Mouse (Mus musculus) T-helper 17 cell (primary cell): ENCODE results near the gene Mzt1.
"Not testable (repeated sequence)": the region's sequence is repeated elsewhere in the genome, so short reads cannot be mapped to it uniquely, and the experiment has no call there.

ENCODE experiments used
- in situ Hi-C, 2 experiments: fragments of 300-600 bp; cut with MboI, MseI; formaldehyde crosslinking; loops; 1 replicate in 1 of 2; 2 replicates in 1 of 2; pipeline ENCODE4 v1.15.1; 2025; ENCODE audit warnings: high pct_unique_total_duplicates in 2 of 2

The Mzt1 gene

DNA sequence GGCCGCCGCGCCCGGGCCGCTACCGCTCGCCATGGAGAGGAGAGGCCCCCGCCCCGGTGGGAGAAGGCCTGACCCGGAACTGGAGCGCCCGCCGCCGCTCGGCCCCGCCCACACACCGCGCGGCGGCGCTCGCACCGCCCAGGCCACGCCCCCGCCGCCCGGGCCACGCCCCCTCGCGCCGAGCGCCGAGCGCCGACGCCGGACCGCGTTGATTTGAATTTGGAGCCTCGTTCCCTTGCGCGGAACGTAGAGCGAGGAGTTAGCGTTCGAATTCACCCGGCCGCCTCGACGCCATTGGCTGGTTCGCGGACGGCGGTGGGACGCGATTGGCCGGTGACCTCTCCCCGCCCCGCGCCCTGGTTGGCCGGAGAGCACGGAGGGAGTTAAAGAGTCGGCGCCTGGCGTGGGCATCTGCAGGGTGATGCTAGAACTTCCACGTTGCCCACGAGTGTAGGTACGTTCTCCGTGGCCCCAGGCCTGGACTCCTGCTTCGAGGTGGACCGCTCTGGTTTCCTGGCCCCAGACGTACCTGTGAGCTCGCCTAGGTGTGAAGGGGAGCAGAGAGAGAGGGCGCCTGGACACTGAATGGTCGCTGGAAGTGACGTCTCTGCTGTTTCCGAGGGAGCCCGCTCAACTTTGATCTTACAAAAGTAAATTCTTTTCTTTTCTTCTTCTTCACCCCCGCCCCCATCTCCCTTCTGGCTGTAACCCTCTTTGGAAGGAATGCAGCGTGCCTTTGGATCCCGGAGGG, at the start of gene Mzt1, which contains the start of gene Bora:
Gene Mzt1 (minus strand): TSS at position 104 of the 751 bp plus-strand sequence.
Gene Bora (plus strand): TSS at position 192 of the 751 bp plus-strand sequence.
- in situ Hi-C loops = no loop called here

DNA sequence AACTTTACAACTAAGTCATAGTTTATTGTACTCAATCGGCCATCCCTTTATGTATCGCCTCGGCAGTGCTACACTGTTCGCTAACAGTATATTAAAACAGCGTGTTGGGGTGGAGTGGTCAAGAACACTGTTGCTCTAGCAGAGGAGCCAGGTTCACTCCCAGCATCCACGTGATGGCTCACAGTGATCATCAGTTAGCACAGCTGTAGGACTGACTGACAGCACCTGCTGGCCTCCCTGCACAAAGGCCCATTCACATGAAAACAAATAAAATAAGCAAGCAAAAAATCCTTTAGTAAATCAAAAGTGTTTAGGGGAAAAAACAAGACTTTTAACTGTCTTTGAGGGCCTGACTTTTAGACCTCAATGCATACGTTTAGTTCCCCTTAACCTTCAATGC, 43.0 kb upstream of the Mzt1 start:
- in situ Hi-C loops = no loop called here

DNA sequence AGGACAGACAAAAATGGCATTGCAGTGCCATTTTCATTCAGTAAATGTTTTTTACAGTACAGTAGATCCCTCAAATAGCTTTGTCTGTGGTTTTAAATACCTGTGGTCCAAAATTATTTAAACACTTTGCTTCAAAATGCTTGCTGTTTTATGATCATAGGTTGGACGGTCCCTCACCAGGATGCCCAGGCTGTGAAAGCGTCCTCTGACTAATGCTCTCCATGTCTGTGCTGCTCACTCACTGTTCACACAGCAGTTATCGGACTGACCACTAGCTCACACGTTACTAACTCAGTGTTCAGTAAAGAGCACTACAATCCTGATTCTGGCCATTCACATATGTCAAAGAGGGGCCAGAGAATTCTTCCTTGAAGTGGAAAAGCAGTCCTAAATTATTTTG, 25.2 kb upstream of the Mzt1 start:
- in situ Hi-C loops = no loop called here

DNA sequence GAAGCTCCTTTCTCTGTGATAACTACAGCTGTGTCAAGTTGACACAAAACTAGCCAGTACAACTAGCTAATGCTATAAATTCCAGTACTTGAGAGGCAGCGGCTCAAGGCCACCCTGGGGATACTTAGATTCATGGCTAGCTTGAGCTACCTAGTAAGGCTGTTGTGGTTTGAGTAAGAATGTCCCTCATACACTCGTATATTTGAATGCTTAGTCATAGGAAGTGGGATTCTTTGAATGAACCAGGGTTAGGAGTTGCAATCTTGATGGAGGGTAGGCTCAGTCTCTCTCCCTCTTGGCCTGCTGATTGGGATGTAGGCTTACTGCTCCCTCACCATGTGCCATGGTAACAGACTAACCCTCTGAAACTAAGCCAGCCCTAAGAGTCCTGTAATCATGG, 17.2 kb upstream of the Mzt1 start:
- in situ Hi-C loops = no loop called here

DNA sequence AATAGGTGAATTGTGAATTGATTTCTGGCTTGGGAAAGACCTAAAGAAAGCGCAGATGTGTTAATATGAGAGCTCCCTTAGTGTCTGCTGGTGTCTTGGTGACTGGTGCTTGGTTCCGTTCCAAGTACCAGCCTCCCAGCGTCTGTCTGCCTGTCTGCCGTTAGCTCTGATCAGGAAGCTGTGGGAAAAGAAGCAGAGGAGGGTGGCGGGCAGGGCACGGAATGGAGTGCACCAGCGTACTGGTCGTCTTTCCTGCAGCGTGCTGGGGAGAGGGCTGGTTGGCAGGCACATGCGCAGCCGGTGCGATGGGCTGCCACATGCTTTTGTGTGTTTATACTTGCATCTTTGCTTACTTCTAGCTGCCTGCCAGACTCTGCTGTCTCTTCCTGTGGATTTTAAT, 14.7 kb upstream of the Mzt1 start:
- in situ Hi-C loops = no loop called here

DNA sequence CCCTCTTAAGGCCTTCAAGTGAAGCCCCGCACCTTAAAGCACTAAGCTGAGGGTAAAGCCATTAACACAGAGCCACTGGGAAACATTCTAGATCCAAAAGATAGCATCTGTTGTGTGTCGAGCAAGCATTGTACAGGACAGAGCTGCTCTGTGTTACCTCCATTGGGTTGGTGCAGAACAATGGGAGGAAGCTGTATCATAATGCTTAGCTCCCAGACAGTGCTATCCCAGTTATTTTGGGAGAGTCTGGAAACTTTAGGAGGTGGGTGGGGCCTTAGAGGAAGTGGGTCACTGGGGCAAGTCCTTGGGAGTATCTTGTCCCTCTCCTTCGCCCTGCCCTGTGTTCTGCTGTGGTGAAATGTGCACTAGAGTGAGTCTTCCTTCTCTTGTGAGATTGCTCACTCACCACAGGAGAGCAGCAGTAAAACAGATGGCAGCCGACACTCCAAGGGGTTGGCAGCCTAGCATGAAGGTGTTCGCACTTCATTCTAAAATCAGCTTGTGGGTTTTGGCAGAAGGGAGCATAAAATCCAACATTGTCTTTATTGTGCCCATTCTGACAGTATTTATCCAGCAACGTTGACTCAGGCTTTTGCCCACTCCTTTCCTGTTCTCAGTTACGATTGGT, 13.1 kb upstream of the Mzt1 start:
- in situ Hi-C loops = loop anchor here (5.0 kb wide), 2 partner anchors 33 to 38 kb away; partner anchors contain the start of genes Dis3 (in 1 of the 2) and Pibf1 (in 1 of the 2)

DNA sequence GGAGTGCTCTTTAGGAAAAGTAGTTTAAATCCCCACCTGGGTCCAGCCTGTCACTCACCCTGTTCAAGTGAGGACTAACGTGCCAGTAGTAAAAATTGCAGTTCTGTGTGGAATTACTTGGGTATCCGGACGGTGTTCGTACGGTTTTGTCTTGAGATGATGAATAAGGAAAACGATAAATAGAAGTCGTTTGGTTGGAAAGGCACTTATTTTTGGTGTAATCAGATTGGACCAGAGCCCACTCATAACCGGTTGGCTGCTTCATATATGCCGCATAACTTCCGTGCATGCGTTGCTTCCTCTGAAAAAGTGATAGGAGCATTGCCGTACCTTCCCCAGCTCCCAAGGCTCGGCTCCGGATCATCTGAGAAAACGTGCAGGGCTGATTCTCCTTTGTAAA, 848 bp upstream of the Mzt1 start:
- in situ Hi-C loops = no loop called here

DNA sequence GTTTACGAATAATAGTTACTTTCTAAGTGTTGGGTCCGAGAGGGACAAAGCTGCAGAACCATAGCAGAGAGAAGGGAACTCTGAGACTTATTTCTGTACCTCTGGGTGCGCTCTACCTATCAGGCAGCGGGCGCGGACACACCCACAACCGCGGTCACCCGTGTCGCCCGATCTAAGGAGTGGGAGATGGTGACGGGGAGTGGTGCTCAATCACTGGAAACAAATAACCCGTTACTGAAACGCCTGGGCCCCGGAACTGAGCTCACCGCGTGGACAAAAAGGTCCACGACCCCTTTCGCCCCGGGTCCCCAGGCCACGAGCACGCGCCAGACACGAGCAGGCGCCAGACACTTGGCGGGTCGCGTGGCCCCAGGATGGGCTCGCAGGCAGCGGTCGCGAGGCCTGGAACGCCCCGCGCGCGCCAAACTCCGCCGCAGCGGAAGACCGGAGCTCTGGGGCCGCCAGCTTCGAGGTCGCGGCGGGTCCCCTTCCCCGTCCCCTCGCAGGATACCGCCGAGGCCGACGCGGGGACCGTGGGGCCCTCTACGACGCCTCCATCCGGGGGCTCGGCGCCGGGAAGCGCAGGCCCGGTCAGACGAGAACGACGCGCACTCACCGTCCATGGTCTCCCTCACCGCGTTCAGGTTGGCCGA, 430 bp downstream of the Mzt1 start:
- in situ Hi-C loops = no loop called here

DNA sequence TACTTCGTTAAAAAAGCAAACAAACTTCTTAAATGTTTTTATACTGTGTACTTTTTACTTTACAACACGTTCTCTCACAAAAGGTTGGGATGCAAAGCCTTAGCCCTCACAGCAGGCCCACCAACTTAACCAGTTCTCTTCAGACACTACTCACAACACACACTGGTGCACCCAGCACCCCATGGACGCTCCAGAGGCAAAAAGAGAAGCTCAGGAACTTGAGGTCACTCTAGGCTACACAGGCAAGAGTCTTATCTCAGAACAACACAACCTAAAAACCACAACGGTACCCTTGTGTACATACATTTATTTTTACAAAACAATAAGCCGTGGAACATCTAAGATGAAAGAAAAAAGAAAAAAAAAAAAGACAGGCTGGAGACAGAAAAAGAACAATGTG, 1.2 kb downstream of the Mzt1 start:
- in situ Hi-C loops = no loop called here

DNA sequence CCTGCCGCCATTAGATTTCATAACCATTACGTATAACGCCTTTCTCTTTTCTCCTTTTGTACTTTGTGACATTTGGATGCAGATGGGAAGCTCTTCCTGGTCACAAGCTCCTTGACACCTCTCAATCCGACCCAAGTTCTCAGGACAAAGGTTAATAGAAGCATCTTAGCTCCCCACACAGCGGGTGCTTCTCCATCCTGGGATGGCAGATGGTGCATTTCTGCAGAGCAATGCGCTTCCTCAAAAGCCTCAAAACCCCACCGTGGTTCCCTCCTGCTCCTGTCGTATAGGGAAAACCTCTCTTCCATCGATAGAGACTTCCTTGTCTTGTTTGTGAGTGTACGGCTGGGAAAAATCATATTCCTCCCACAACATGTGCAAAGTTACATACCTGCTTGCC, 1.8 kb downstream of the Mzt1 start:
- in situ Hi-C loops = no loop called here

DNA sequence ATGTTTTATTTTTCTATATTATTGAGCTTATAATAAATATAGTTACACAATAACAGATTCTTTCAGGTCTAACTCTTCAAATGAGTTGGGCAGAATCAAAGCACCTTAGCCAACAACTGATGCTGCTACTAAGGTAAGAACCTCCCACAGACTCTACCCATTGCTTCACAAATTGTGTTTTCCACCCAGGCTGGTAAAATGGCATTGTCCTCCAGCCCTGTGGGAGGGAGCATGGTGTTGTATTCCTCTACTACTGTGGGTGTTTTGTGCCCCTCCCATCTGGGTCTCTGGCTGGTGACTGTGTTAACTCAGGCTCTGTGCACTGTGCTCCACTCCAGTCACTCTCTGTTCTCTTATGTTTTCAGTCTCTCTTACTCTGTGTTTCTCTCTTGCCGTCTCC, 2.4 kb downstream of the Mzt1 start:
- in situ Hi-C loops = no loop called here

DNA sequence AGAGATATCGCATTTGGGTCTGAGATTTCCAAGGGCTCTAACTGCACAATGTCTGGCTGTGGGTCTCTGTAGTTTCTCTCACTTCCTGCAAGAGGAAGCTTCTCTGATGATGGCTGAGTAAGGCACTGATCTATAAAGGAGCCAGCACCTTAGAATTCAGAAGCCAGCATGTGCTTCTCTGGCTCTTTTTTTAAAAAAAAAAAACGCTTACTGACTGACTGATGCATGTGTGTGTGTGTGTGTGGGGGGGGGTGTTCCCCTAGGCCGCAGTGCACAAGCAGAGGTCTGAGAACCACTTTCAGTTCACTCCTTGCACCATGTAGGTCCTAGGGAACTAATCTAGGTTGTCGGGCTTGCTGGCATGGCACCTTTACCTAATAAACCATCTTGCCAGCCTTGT, 4.5 kb downstream of the Mzt1 start:
- in situ Hi-C loops = no loop called here

DNA sequence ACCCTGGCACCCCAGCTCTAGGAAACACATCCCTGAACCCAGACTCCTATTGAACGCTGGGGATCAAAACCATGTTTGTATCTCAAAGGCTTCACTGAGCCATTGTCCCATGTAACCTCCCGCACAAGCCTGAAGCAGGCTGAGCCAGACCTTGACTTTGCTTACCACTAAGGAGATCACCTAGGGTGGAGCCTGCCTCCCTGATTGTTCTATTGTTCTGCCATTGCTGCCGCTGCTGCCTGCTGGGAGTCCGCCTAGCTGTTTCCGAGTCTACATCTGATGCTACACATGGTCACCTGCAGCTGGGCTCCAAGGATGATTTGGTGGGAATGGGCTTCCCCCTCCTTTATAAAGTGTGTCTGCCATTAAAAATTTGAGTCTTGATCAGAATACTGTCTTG, 6.6 kb downstream of the Mzt1 start:
- in situ Hi-C loops = not testable (repeated sequence)

DNA sequence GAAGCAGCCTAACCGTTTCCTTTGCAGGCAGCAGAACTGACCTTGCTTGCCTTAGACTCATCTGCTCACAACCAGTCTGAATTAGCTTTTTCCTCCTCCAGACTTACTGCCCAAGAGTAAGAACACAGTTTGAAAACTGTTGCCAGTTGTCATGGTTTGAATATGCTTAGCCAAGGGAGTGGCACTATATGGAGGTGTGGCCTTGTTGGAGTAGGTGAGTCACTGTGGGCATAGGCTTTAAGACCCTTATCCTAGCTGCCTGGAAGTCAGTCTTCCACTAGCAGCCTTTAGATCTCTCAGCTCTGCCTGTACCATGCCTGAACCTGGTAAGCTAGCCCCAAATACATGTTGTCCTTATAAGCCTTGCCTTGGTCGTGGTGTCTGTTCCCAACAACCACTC, 8.2 kb downstream of the Mzt1 start:
- in situ Hi-C loops = no loop called here

DNA sequence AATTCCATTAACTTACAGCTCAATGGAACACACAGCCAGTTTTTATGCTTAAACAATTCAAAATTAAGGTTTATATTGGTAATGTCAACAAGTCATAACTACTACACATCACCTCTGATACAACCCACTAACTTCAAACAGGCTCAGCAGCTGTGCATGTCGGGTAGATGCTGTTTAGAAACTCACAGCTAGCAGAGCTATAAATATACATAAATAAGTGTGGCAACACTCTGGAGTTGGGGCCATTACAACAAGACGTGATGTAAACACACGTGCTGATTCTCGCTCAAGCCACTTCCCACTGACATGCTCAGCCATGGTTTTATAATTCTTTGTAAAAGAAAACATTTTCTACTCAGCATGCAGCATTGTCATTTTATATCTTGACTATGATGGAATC, 9.9 kb downstream of the Mzt1 start:
- in situ Hi-C loops = no loop called here

DNA sequence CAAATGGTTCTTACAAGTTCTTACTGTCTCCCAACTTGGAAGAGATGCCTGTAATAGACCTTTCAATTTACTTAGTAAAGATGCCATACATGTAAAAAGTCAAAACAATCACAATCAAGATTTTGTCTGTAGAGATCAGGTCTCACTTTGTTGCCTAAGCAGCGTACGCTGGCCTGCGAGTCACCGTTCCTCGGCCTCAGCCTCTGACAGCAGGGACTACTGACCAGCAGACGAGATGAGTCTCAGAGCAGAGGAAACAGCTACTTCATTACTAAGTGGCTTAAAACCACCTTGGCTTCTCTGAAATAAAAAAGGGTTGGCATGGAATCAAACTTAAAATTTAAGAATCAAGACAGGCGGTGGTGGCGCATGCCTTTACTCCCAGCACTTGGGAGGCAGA, 11.1 kb downstream of the Mzt1 start:
- in situ Hi-C loops = not testable (repeated sequence)

DNA sequence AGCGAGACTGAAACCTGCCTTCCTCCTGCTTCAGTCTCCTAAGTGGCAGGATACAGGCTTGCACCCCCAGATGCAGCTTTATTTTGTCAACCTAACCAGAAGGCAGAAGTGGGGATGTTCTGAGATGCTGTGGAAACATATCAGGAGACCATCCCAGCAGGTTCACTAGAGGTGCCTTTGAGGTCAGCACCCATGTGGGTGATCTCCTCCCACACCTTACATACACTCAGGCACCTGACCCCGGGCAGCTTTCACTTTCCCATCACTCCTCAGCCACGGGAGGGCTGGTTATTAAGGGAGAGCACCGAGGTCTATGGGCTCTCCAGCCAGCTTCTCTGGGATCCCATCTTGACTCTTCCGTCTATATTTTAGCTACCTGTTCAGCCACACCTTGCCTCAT, 13.3 kb downstream of the Mzt1 start:
- in situ Hi-C loops = no loop called here

DNA sequence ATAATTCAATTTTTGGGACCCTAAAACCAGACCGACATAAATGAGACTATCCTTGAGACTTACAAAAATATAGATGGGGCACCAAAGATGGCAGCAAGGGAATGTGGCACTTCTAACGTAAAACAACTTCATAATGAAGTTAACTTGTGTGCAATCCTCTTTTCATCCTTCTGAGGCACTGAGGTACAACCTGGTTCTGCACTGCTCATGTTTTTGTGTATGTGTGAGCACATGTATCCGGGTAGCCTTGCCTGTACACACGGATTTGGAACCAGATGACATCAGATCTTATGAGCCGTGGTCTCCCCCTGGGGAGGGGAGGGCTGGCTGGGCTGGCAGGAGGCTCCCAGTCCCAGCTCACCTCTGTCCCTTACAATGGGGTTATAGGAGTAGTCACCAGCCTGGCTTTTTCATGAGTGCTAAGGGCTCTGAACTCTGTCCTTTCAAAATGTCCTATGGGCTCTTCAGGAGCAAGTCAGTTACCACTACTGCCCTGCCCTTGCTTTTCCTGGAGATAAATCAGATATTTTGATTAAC, 14.5 kb downstream of the Mzt1 start:
- in situ Hi-C loops = no loop called here

DNA sequence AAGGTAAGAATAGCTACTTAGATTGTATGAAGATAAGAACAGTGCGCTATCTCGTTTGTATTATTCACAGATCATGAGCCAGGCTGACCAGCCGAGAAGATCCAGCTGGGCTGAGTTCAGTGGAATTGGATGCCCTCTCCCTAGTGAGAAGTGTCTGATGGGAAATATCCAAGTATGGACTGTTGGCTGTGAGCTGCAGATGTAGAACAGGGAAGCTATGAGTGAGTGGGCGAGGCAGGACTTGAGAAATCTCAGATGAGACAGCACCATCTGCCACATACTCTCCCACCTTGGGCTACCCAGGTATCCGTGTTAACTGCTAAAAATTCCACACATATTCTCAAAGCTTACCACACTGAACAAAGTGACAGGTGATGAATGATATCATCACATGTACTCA, 15.9 kb downstream of the Mzt1 start:
- in situ Hi-C loops = no loop called here

DNA sequence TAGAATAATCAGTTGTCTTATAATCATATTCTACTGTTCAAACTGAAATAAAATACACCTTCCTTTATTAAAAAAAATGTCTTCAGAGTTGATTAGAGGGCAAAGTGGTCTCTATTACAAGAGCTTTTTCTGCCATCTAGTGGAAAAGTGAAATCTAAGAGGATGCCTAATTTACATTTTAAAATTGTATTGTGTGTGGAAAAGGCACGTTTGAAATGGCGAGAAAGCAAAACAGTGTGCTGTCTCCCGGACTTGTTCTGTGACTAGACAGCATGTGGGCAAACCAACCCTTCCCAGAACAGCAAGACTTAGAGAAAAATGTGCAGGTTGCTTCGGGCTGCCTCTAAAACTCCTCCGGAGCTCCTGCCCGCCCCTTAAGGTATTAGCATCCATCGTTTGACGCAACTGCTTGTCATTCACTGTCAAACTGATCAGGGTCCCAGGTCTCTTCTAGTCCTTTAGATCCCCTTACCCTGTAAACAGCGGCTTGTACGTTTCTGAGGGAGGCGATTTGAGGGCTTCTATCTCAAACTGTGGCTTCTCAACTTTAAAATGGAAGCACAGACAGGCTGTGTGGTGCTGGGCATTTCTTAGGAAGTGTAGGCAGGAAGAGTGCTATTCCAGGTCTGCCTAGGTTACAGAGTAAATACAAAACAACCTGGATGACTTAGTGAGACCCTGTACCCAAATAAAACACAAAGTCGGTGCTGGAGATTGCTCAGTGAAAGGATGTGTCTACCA, 23.4 kb downstream of the Mzt1 start:
- in situ Hi-C loops = loop anchor here in 1 of 2 experiments (25.0 kb wide), 1 partner anchor 1460 kb away; no protein-coding TSS in a partner anchor

DNA sequence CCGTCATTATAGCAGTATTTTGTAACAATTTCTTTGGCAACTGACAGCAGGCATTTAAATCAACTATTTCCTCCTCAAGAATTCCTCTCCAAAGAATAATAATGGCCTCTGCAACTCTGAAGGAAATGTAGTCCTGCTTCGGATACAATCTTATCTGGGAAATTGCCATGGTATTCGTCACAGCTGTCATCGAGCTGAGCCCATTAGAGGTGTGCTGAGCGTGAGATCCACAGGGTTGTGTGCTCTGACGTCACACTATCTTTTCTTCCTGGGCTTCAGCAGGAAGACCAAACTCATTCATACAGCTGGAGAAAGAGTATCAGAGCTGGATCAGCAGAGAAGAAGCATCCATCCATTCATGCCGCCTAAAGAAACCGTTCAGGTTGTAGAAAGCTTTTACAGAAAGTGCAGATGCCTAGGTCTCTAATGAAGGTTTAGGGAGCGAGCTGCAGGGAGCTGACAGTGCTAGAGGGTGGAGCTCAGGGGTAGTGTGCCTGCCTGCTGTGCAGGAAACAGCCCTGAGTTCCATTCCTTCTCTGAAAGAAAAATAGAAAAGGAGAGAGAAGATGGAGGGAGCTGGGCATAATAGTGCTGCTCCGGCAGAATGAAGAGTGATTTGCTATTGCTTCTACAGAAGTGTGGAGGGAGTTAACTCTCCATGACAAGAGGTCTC, 26.7 kb downstream of the Mzt1 start:
- in situ Hi-C loops = loop anchor here in 1 of 2 experiments (25.0 kb wide), 1 partner anchor 1457 kb away; no protein-coding TSS in a partner anchor
